Mouse (Mus musculus): Measurements from ENCODE around the gene Cd207.

GRCm38 (mm10) chr6:83696684-83697083, 19.0 kb upstream of the Cd207 start:
- no peak for TF ChIP-seq POLR2A (IDR thresholded peaks at IDR 0.05; ENCODE audit: insufficient read length, low read depth)
- no peak for TF ChIP-seq E2F4 (IDR thresholded peaks at IDR 0.05; ENCODE audit: insufficient read depth)

All from myocyte (in vitro differentiated cells).